Mouse (Mus musculus): ENCODE results near the gene Celsr1. TPM values are rescaled to one million over a fixed set of nuclear protein-coding genes. Genes with fewer than 3 reads are reported as not detected.
"Not testable (repeated sequence)": the region's sequence is repeated elsewhere in the genome, so short reads cannot be mapped to it uniquely, and the experiment has no call there.

Gene Celsr1
- polyA plus RNA-seq, 1 experiment: 0.06 TPM

GRCm38 (mm10) chr15:86057413-86057812, 23.8 kb upstream of the Celsr1 start, which contains the start of gene Gramd4:
Gramd4 (plus strand) TSS chr15:86057695.
- no peak for TF ChIP-seq MYOG (IDR thresholded peaks at IDR 0.05; ENCODE audit: control insufficient read depth in 1 of 3, insufficient read depth in 1 of 3, insufficient read length in 2 of 3, low read depth in 2 of 3)
- TF ChIP-seq E2F4 (IDR thresholded peaks at IDR 0.05; ENCODE audit: insufficient read depth): no peak
- TF ChIP-seq POLR2AphosphoS2 (IDR thresholded peaks at IDR 0.05; ENCODE audit: insufficient read length, low read depth): no peak
- no peak for TF ChIP-seq TCF12 (IDR thresholded peaks at IDR 0.05; ENCODE audit: insufficient read depth, poor library complexity, severe bottlenecking)
- no peak for TF ChIP-seq USF1 (IDR thresholded peaks at IDR 0.05; ENCODE audit: low read depth)
- TF ChIP-seq SRF (IDR thresholded peaks at IDR 0.05; ENCODE audit: control insufficient read depth, insufficient read length, low read depth): no peak
- no peak for TF ChIP-seq REST (IDR thresholded peaks at IDR 0.05; ENCODE audit: insufficient read depth, insufficient read length)
- TF ChIP-seq TCF3 (IDR thresholded peaks at IDR 0.05; ENCODE audit: insufficient read length, low read depth): no peak
- no peak for TF ChIP-seq POLR2A (IDR thresholded peaks at IDR 0.05; ENCODE audit: insufficient read length, low read depth)
- TF ChIP-seq MYOD1 (IDR thresholded peaks at IDR 0.05; ENCODE audit: control insufficient read depth in 1 of 3, insufficient read length in 2 of 3, low read depth in 2 of 3): no peak
- H3K36me3 ChIP-seq (ENCODE audit: control insufficient read depth, insufficient read depth): no peaks in the 10 kb centered on the region
- H3K4me2 ChIP-seq (ENCODE audit: low read depth): peak within 1 kb of the TSS; percentile 82
- peak within 1 kb of the TSS; percentile 60 for H3ac ChIP-seq (ENCODE audit: control insufficient read depth, insufficient read length)
- peak within 1 kb of the TSS; percentile 41 for H3K4me3 ChIP-seq
- no peaks in the 10 kb centered on the region for H3K27me3 ChIP-seq (ENCODE audit: control insufficient read depth, insufficient read depth, insufficient read length)
- peaks cover 36% of the 10 kb centered on the region for H3K79me2 ChIP-seq (ENCODE audit: control insufficient read depth, insufficient read depth)

- TF ChIP-seq MYOG (IDR thresholded peaks at IDR 0.05; ENCODE audit: control insufficient read depth in 1 of 3, insufficient read depth in 1 of 3, insufficient read length in 2 of 3, low read depth in 2 of 3) (no peak), CEBPB (IDR thresholded peaks at IDR 0.05; ENCODE audit: insufficient read depth, poor library complexity, severe bottlenecking) (no peak), E2F4 (IDR thresholded peaks at IDR 0.05; ENCODE audit: insufficient read depth) (no peak), TCF12 (IDR thresholded peaks at IDR 0.05; ENCODE audit: insufficient read depth, poor library complexity, severe bottlenecking) (no peak), REST (IDR thresholded peaks at IDR 0.05; ENCODE audit: insufficient read depth, insufficient read length) (no peak), MAX (IDR thresholded peaks at IDR 0.05; ENCODE audit: low read depth) (no peak), POLR2AphosphoS2 (IDR thresholded peaks at IDR 0.05; ENCODE audit: insufficient read length, low read depth) (no peak), USF1 (IDR thresholded peaks at IDR 0.05; ENCODE audit: low read depth) (no peak), SRF (IDR thresholded peaks at IDR 0.05; ENCODE audit: control insufficient read depth, insufficient read length, low read depth) (no peak), POLR2A (IDR thresholded peaks at IDR 0.05; ENCODE audit: insufficient read length, low read depth) (no peak), MYOD1 (IDR thresholded peaks at IDR 0.05; ENCODE audit: control insufficient read depth in 1 of 3, insufficient read length in 2 of 3, low read depth in 2 of 3) (no peak), TCF3 (IDR thresholded peaks at IDR 0.05; ENCODE audit: insufficient read length, low read depth) (no peak)
- no peak overlapping the region for H3K4me2 ChIP-seq (ENCODE audit: low read depth)
- peaks cover 25% of the 10 kb centered on the region for H3K79me2 ChIP-seq (ENCODE audit: control insufficient read depth, insufficient read depth)
- no peak overlapping the region for H3ac ChIP-seq (ENCODE audit: control insufficient read depth, insufficient read length)
- H3K27me3 ChIP-seq (ENCODE audit: control insufficient read depth, insufficient read depth, insufficient read length): no peaks in the 10 kb centered on the region
- no peaks in the 10 kb centered on the region for H3K36me3 ChIP-seq (ENCODE audit: control insufficient read depth, insufficient read depth)
- H3K4me3 ChIP-seq: no peak overlapping the region
Observed at GRCm38 (mm10) chr15:86056221-86056760, 22.7 kb upstream of the Celsr1 start.

GRCm38 (mm10) chr15:86054861-86055260, 21.3 kb upstream of the Celsr1 start:
- H3K4me3 ChIP-seq; H3K36me3 ChIP-seq (ENCODE audit: control insufficient read depth, insufficient read depth); H3ac ChIP-seq (ENCODE audit: control insufficient read depth, insufficient read length); H3K27me3 ChIP-seq (ENCODE audit: control insufficient read depth, insufficient read depth, insufficient read length); H3K4me2 ChIP-seq (ENCODE audit: low read depth): not testable (repeated sequence)
- H3K79me2 ChIP-seq (ENCODE audit: control insufficient read depth, insufficient read depth): peaks cover 10% of the 10 kb centered on the region

- no peak overlapping the region for H3K4me2 ChIP-seq (ENCODE audit: low read depth)
- H3ac ChIP-seq (ENCODE audit: control insufficient read depth, insufficient read length): no peak overlapping the region
- H3K27me3 ChIP-seq (ENCODE audit: control insufficient read depth, insufficient read depth, insufficient read length): no peaks in the 10 kb centered on the region
Observed at GRCm38 (mm10) chr15:86053890-86054536, 20.4 kb upstream of the Celsr1 start.

More at GRCm38 (mm10) chr15:86053890-86054536, 20.4 kb upstream of the Celsr1 start:
- H3K4me3 ChIP-seq: no peak overlapping the region
- no peaks in the 10 kb centered on the region for H3K36me3 ChIP-seq (ENCODE audit: control insufficient read depth, insufficient read depth)
- TF ChIP-seq POLR2AphosphoS2 (IDR thresholded peaks at IDR 0.05; ENCODE audit: insufficient read length, low read depth) (no peak), TCF3 (IDR thresholded peaks at IDR 0.05; ENCODE audit: insufficient read length, low read depth) (no peak), USF1 (IDR thresholded peaks at IDR 0.05; ENCODE audit: low read depth) (no peak), CEBPB (IDR thresholded peaks at IDR 0.05; ENCODE audit: insufficient read depth, poor library complexity, severe bottlenecking) (no peak), POLR2A (IDR thresholded peaks at IDR 0.05; ENCODE audit: insufficient read length, low read depth) (no peak), TCF12 (IDR thresholded peaks at IDR 0.05; ENCODE audit: insufficient read depth, poor library complexity, severe bottlenecking) (no peak), REST (IDR thresholded peaks at IDR 0.05; ENCODE audit: insufficient read depth, insufficient read length) (no peak), E2F4 (IDR thresholded peaks at IDR 0.05; ENCODE audit: insufficient read depth) (no peak), MYOD1 (IDR thresholded peaks at IDR 0.05; ENCODE audit: control insufficient read depth in 1 of 3, insufficient read length in 2 of 3, low read depth in 2 of 3) (no peak), SRF (IDR thresholded peaks at IDR 0.05; ENCODE audit: control insufficient read depth, insufficient read length, low read depth) (no peak), MAX (IDR thresholded peaks at IDR 0.05; ENCODE audit: low read depth) (no peak), MYOG (IDR thresholded peaks at IDR 0.05; ENCODE audit: control insufficient read depth in 1 of 3, insufficient read depth in 1 of 3, insufficient read length in 2 of 3, low read depth in 2 of 3) (no peak)
- peaks cover 2% of the 10 kb centered on the region for H3K79me2 ChIP-seq (ENCODE audit: control insufficient read depth, insufficient read depth)

Data from myocyte (in vitro differentiated cells).